Mouse (Mus musculus) MEL (cell line): Measurements from ENCODE around the gene Megf8. TPM values are rescaled to one million over a fixed set of nuclear protein-coding genes. Genes with fewer than 3 reads are reported as not detected.

Experiments used
- DNase-seq: peaks from one replicate; pipeline ENCODE4 v3.0.0; 2011; ENCODE audit warnings: low read depth, low spot score
- H3K27ac ChIP-seq: 2 replicates; pipeline ENCODE4 v1.5.1; 2012; ENCODE audit warnings: low read depth, mild to moderate bottlenecking, control low read depth, low read length, moderate library complexity; ENCODE audit not compliant: control insufficient read depth
- H3K27me3 ChIP-seq, 2 experiments: fragments of 150-350 bp in 1 of 2; sonication (generic) in 1 of 2; 2 replicates each; pipeline ENCODE4 v1.6.1; 2012; ENCODE audit warnings: low read length in 2 of 2, mild to moderate bottlenecking in 2 of 2, improper control_type of control experiment in 1 of 2, moderate library complexity in 1 of 2; ENCODE audit not compliant: insufficient read depth in 2 of 2, control insufficient read depth in 1 of 2
- H3K36me3 ChIP-seq, 2 experiments: 2 replicates each; pipeline ENCODE4 v1.6.1; 2012 to 2014; ENCODE audit warnings: low read length in 2 of 2, improper control_type of control experiment in 1 of 2, inconsistent platforms in 1 of 2, mild to moderate bottlenecking in 1 of 2; ENCODE audit not compliant: insufficient read depth in 2 of 2, control insufficient read depth in 1 of 2
- H3K4me1 ChIP-seq, 2 experiments: fragments of 150-350 bp in 1 of 2; sonication (generic) in 1 of 2; 2 replicates each; pipeline ENCODE4 v1.6.1; 2012; ENCODE audit warnings: low read length in 2 of 2, improper control_type of control experiment in 1 of 2, mild to moderate bottlenecking in 1 of 2; ENCODE audit not compliant: insufficient read depth in 2 of 2, control insufficient read depth in 1 of 2
- H3K4me3 ChIP-seq, 2 experiments: fragments of 150-350 bp in 1 of 2; sonication (generic) in 1 of 2; 2 replicates each; pipeline ENCODE4 v1.5.1; 2012; ENCODE audit warnings: low read depth in 2 of 2, low read length in 2 of 2, mild to moderate bottlenecking in 2 of 2, moderate library complexity in 2 of 2, control low read depth in 1 of 2, improper control_type of control experiment in 1 of 2; ENCODE audit not compliant: control insufficient read depth in 1 of 2, insufficient read depth in 1 of 2
- H3K79me2 ChIP-seq: 2 replicates; pipeline ENCODE4 v1.6.1; 2012; ENCODE audit warnings: mild to moderate bottlenecking, low read length, moderate library complexity; ENCODE audit not compliant: control insufficient read depth, poor library complexity, insufficient read depth
- H3K9ac ChIP-seq: 2 replicates; pipeline ENCODE4 v1.6.1; 2012; ENCODE audit warnings: low read depth, mild to moderate bottlenecking, control low read depth, low read length, moderate library complexity; ENCODE audit not compliant: control insufficient read depth, poor library complexity, severe bottlenecking
- H3K9me3 ChIP-seq: fragments of 150-350 bp; sonication (generic); replicated peaks from 2 replicates; pipeline ENCODE4 v1.6.1; 2012; ENCODE audit warnings: mild to moderate bottlenecking, low read length, improper control_type of control experiment, moderate library complexity; ENCODE audit not compliant: insufficient read depth
- E2F4 ChIP-seq: IDR thresholded peaks from 2 replicates; pipeline ENCODE4 v1.6.1; 2011; ENCODE audit warnings: low read depth, low read length, improper control_type of control experiment, borderline replicate concordance
- ELF1 ChIP-seq: IDR thresholded peaks from 2 replicates; pipeline ENCODE4 v1.6.1; 2014; ENCODE audit warnings: low read depth, mild to moderate bottlenecking, inconsistent platforms, low read length, improper control_type of control experiment, moderate library complexity
- GABPA ChIP-seq: IDR thresholded peaks from 2 replicates; pipeline ENCODE4 v1.6.1; 2012; ENCODE audit warnings: low read depth, mild to moderate bottlenecking, inconsistent platforms, low read length, improper control_type of control experiment, moderate library complexity
- GATA1 ChIP-seq: IDR thresholded peaks from 2 replicates; pipeline ENCODE4 v1.6.1; 2011; ENCODE audit warnings: low read depth, low read length, improper control_type of control experiment
- MXI1 ChIP-seq: IDR thresholded peaks from 2 replicates; pipeline ENCODE4 v1.6.1; 2011; ENCODE audit warnings: mild to moderate bottlenecking, low read depth, low read length, improper control_type of control experiment
- NELFE ChIP-seq: IDR thresholded peaks from 2 replicates; pipeline ENCODE4 v1.6.1; 2011; ENCODE audit warnings: low read depth, low read length, improper control_type of control experiment
- NRF1 ChIP-seq: IDR thresholded peaks from 2 replicates; pipeline ENCODE4 v1.6.1; 2014; ENCODE audit warnings: low read depth, mild to moderate bottlenecking, inconsistent platforms, low read length, improper control_type of control experiment, moderate library complexity; ENCODE audit not compliant: poor library complexity, insufficient read depth, severe bottlenecking
- POLR2AphosphoS2 ChIP-seq: IDR thresholded peaks from 2 replicates; pipeline ENCODE4 v1.6.1; 2011; ENCODE audit warnings: low read length, improper control_type of control experiment
- POLR2AphosphoS5 ChIP-seq: IDR thresholded peaks from 2 replicates; pipeline ENCODE4 v1.6.1; 2012; ENCODE audit warnings: low read depth, borderline replicate concordance, mild to moderate bottlenecking, inconsistent platforms, low read length, moderate library complexity, mixed read lengths
- RAD21 ChIP-seq: IDR thresholded peaks from 2 replicates; pipeline ENCODE4 v1.6.1; 2011; ENCODE audit warnings: mild to moderate bottlenecking, low read depth, low read length, improper control_type of control experiment
- RCOR1 ChIP-seq: IDR thresholded peaks from 2 replicates; pipeline ENCODE4 v1.6.1; 2012; ENCODE audit warnings: low read depth, mild to moderate bottlenecking, inconsistent platforms, low read length, improper control_type of control experiment
- SIN3A ChIP-seq: IDR thresholded peaks from 2 replicates; pipeline ENCODE4 v1.6.1; 2012; ENCODE audit warnings: low read length, improper control_type of control experiment, inconsistent platforms
- SMC3 ChIP-seq: IDR thresholded peaks from 2 replicates; pipeline ENCODE4 v1.6.1; 2011; ENCODE audit warnings: low read depth, low read length, improper control_type of control experiment
- TCF12 ChIP-seq: IDR thresholded peaks from 2 replicates; pipeline ENCODE4 v1.6.1; 2014; ENCODE audit warnings: low read depth, mild to moderate bottlenecking, inconsistent platforms, low read length, improper control_type of control experiment, moderate library complexity
- UBTF ChIP-seq: IDR thresholded peaks from 2 replicates; pipeline ENCODE4 v1.6.1; 2012; ENCODE audit warnings: low read depth, mild to moderate bottlenecking, inconsistent platforms, low read length, improper control_type of control experiment, moderate library complexity, borderline replicate concordance; ENCODE audit not compliant: insufficient read depth
- ZC3H11A ChIP-seq: IDR thresholded peaks from 2 replicates; pipeline ENCODE4 v1.6.1; 2012; ENCODE audit warnings: low read depth, mild to moderate bottlenecking, inconsistent platforms, low read length, improper control_type of control experiment
- ZKSCAN1 ChIP-seq: IDR thresholded peaks from 2 replicates; pipeline ENCODE4 v1.6.1; 2012; ENCODE audit warnings: low read depth, mild to moderate bottlenecking, inconsistent platforms, low read length, improper control_type of control experiment, moderate library complexity
- ZNF384 ChIP-seq: IDR thresholded peaks from 2 replicates; pipeline ENCODE4 v1.6.1; 2012; ENCODE audit warnings: low read depth, mild to moderate bottlenecking, inconsistent platforms, low read length, improper control_type of control experiment
- polyA plus RNA-seq, 2 experiments: library from polyadenylated mRNA; stranded (reverse) in 1 of 2; unstranded in 1 of 2; fragments of >175 nt in 1 of 2; fragments of >200 nt in 1 of 2; gene quantifications; 2 replicates each; pipeline versions ENCODE4 v1.2.1 to v1.2.4; 2012; ENCODE audit warnings: low replicate concordance in 2 of 2, low read depth in 1 of 2; ENCODE audit not compliant: insufficient read length in 2 of 2, insufficient read depth in 1 of 2, missing spikeins in 1 of 2
- total RNA-seq: library from RNA; depleted of rRNA; stranded (reverse); fragments of 300-350 nt; gene quantifications from 2 replicates; pipeline ENCODE4 v1.2.3, GENCODE M21; 2012

Megf8 gene
- total and polyA plus RNA-seq, 3 experiments = 12.7 to 22.0 TPM; not detected in 1

DNA sequence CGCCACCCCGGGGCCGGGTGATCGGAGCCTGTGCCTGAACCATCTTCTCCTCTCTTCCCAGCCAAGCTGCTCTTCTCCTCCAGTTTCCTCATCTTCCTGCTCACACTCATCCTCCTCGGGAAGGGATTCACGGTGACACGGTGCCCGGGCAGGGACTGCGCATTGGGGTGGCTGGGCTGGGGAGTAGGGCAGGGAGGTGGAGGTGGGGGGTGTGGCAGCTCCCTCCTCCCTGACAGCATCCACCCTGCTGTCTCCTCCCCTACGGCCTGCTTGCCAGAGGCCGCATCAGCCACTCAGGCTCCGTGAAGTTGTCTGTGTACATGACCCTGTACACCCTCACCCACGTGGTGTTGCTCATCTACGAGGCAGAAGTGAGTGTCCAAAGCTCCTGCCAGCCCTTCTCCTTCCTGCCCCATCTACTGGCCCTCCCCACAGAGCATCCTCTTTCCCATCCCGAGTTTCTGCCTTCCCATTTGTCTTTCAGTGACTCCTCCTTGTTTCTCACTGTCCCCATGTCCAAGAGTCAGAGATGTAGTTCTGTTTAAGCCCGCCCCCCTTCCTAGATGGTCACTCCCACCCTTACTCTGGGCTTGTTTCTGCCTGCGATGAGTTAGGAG is 8.2 kb upstream of the Megf8 start:
- TF ChIP-seq ZKSCAN1 = no peak
- H3K27ac ChIP-seq = no peak overlapping the region
- peaks cover 2 to 3% of the 10 kb centered on the region in 2 experiments for H3K27me3 ChIP-seq
- H3K36me3 ChIP-seq = no peaks in the 10 kb centered on the region
- no peak for DNase-seq
- H3K79me2 ChIP-seq = no peaks in the 10 kb centered on the region
- H3K4me1 ChIP-seq = no peaks in the 10 kb centered on the region
- no peak overlapping the region for H3K4me3 ChIP-seq
- no peaks in the 10 kb centered on the region for H3K9me3 ChIP-seq
- H3K9ac ChIP-seq = no peak overlapping the region

DNA sequence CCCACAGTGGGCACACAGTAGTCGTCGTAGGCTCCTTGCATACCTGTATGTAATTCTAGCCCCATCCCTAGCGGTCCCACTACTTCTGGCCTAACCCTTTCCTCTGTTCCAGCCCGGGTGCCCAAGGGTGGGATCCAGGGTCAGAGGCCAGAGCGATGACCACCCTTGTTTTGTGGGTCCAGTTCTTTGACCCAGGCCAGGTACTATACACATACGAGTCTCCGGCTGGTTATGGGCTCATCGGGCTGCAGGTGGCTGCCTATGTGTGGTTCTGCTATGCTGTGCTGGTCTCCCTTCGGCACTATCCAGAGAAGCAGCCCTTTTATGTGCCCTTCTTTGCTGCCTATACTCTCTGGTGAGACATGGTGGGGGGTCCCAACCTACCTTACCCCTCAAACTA is 7.5 kb upstream of the Megf8 start:
- DNase-seq = no peak
- no peak overlapping the region for H3K9ac ChIP-seq
- TF ChIP-seq ZKSCAN1 (no peak), POLR2AphosphoS5 (no peak), RAD21 (no peak), RCOR1 (no peak), SIN3A (no peak), SMC3 (no peak), NELFE (no peak), ZC3H11A (no peak), MXI1 (no peak), UBTF (no peak), GATA1 (no peak), NRF1 (no peak), ELF1 (no peak), POLR2AphosphoS2 (no peak), GABPA (no peak), ZNF384 (no peak), E2F4 (no peak), TCF12 (no peak)
- no peaks in the 10 kb centered on the region for H3K4me1 ChIP-seq
- no peaks in the 10 kb centered on the region for H3K79me2 ChIP-seq
- no peaks in the 10 kb centered on the region for H3K36me3 ChIP-seq
- H3K27me3 ChIP-seq = peaks cover 2 to 3% of the 10 kb centered on the region in 2 experiments
- H3K4me3 ChIP-seq = no peak overlapping the region
- H3K27ac ChIP-seq = no peak overlapping the region
- H3K9me3 ChIP-seq = no peaks in the 10 kb centered on the region
